Mouse (Mus musculus): ENCODE data around the gene Mettl7a2. TPM values are rescaled to one million over a fixed set of nuclear protein-coding genes. Genes with fewer than 3 reads are reported as not detected.

Mettl7a2 gene
- polyA plus RNA-seq, 1 experiment from 2014 or later = not detected

DNA sequence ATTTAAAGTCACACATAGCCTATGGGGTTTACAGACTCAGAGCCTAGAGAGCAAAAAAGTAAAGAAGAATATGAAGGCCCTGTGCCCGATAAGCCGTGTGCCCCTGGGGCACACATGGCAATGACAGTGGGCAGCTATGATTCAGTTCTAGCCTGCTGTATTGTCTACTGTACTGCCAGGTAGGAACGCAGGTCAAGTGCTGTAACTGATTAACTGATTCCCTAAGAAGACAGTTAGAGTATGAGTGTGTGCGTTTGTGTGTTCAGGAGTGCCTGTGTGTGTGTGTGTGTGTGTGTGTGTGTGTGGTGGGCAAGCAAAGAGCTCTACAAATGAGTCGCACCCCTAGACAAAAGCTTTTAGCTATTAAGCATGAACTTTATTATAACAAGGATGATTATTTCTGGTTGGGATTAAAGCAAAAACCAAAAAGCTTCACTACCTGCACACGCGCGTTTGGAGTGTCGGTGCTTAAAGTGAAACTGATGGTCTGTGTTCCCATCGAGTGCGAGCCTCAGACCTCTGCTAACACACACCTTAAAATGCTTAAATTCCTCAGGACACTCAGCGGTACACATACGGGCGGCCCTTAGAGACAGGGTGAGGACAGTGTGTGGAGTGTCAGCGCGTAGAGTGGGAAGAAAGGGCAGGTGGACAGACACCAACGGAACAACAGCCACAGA is 34.7 kb downstream of the Mettl7a2 start:
- no peaks in the 10 kb centered on the region for H3K36me3 ChIP-seq (ENCODE audit: control insufficient read depth, insufficient read depth)
- no peaks in the 10 kb centered on the region for H3K27me3 ChIP-seq (ENCODE audit: control insufficient read depth, insufficient read depth, low read depth, low read length)
- H3K27ac ChIP-seq (ENCODE audit: low read length) = peak overlapping the region; percentile 25
- H3K4me1 ChIP-seq (ENCODE audit: control insufficient read depth, low read depth, low read length) = peaks cover 34% of the 10 kb centered on the region
- no peak overlapping the region for H3K9ac ChIP-seq (ENCODE audit: low read depth, low read length)
- no peak overlapping the region for H3K4me2 ChIP-seq (ENCODE audit: low read depth, low read length)
- no peaks in the 10 kb centered on the region for H3K9me3 ChIP-seq (replicated peaks; ENCODE audit: control insufficient read depth, low read length)
- 85% methylated on average over 17 of the region's 17 CpGs for WGBS (ENCODE audit: insufficient replicate concordance)
- no peak overlapping the region for H3K4me3 ChIP-seq (ENCODE audit: low read depth, low read length)
- peak; percentile 39; the same call in 1 of the 2 replicates for ATAC-seq (ENCODE audit: low read depth)

GRCm38 (mm10) chr15:100388224-100388835 is 35.3 kb downstream of the Mettl7a2 start:
- H3K36me3 ChIP-seq (ENCODE audit: control insufficient read depth, insufficient read depth) = peaks cover 6% of the 10 kb centered on the region; the same call in 1 of the 2 replicates
- WGBS (ENCODE audit: insufficient replicate concordance) = 70% methylated on average over 16 of the region's 16 CpGs
- no peak overlapping the region for H3K27ac ChIP-seq (ENCODE audit: low read length)
- no peaks in the 10 kb centered on the region for H3K9me3 ChIP-seq (replicated peaks; ENCODE audit: control insufficient read depth, low read length)
- H3K27me3 ChIP-seq (ENCODE audit: control insufficient read depth, insufficient read depth, low read depth, low read length) = no peaks in the 10 kb centered on the region
- no peak overlapping the region for H3K4me3 ChIP-seq (ENCODE audit: low read depth, low read length)
- ATAC-seq (ENCODE audit: low read depth) = no peak
- H3K9ac ChIP-seq (ENCODE audit: low read depth, low read length) = no peak overlapping the region
- H3K4me2 ChIP-seq (ENCODE audit: low read depth, low read length) = no peak overlapping the region
- H3K4me1 ChIP-seq (ENCODE audit: control insufficient read depth, low read depth, low read length) = peaks cover 39% of the 10 kb centered on the region

DNA sequence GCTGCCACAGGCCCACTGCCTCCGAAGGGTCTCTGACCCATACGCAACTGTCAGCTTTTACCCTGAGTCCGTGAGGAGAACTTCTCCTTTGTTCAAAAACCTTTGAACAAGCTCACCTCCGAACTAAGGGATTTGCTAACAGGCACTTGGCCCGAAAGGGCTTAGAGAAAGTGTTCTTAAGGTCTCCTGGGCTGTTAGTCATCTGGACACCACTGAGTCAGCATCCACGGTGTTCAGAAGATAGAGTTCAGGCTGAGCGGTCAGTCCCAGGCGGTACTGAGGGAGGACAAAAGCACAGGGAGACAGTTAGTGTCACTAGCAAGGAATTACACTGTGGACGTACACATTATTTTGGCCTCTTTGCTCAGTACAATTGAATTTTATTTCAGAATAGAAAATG is 35.9 kb downstream of the Mettl7a2 start:
- H3K36me3 ChIP-seq (ENCODE audit: control insufficient read depth, insufficient read depth) = peaks cover 12% of the 10 kb centered on the region
- no peak for ATAC-seq (ENCODE audit: low read depth)
- H3K4me3 ChIP-seq (ENCODE audit: low read depth, low read length) = no peak overlapping the region
- no peaks in the 10 kb centered on the region for H3K27me3 ChIP-seq (ENCODE audit: control insufficient read depth, insufficient read depth, low read depth, low read length)
- no peak overlapping the region for H3K4me2 ChIP-seq (ENCODE audit: low read depth, low read length)
- no peak overlapping the region for H3K9ac ChIP-seq (ENCODE audit: low read depth, low read length)
- no peak overlapping the region for H3K27ac ChIP-seq (ENCODE audit: low read length)
- H3K9me3 ChIP-seq (replicated peaks; ENCODE audit: control insufficient read depth, low read length) = no peaks in the 10 kb centered on the region
- H3K4me1 ChIP-seq (ENCODE audit: control insufficient read depth, low read depth, low read length) = peaks cover 39% of the 10 kb centered on the region
- WGBS (ENCODE audit: insufficient replicate concordance) = 76% methylated on average over 9 of the region's 9 CpGs

- ATAC-seq (ENCODE audit: low read depth) = peak; percentile 33
- no peaks in the 10 kb centered on the region for H3K9me3 ChIP-seq (replicated peaks; ENCODE audit: control insufficient read depth, low read length)
- H3K9ac ChIP-seq (ENCODE audit: low read depth, low read length) = no peak overlapping the region
- 30% methylated on average over 7 of the region's 7 CpGs for WGBS (ENCODE audit: insufficient replicate concordance)
- no peak overlapping the region for H3K4me3 ChIP-seq (ENCODE audit: low read depth, low read length)
- H3K27ac ChIP-seq (ENCODE audit: low read length) = peak overlapping the region; percentile 69
- peak overlapping the region; percentile 39 for H3K4me2 ChIP-seq (ENCODE audit: low read depth, low read length)
- peaks cover 39% of the 10 kb centered on the region for H3K4me1 ChIP-seq (ENCODE audit: control insufficient read depth, low read depth, low read length)
- H3K27me3 ChIP-seq (ENCODE audit: control insufficient read depth, insufficient read depth, low read depth, low read length) = no peaks in the 10 kb centered on the region
- H3K36me3 ChIP-seq (ENCODE audit: control insufficient read depth, insufficient read depth) = peaks cover 33% of the 10 kb centered on the region
These were observed 38.1 kb downstream of the Mettl7a2 start for GRCm38 (mm10) chr15:100391066-100391465.

DNA sequence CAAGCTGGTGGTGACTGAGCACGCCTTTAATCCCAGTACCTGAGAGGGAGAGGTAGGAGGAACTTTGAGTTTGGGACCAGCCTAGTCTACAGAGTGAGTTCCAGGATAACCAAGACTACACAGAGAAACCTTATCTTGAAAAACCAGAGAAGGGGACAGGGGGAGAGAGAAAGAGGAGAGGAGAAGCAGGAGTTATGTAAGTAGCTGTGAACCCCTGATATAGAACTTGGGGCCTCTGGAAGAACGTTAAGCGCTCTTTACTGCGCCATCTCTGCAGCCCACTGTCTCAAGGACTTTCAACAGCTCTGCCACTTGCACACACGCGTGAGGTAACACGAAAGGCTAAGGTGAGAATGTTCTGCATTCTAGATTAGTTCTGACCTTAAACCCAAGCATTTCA is 38.6 kb downstream of the Mettl7a2 start:
- peaks cover 39% of the 10 kb centered on the region for H3K36me3 ChIP-seq (ENCODE audit: control insufficient read depth, insufficient read depth)
- WGBS (ENCODE audit: insufficient replicate concordance) = 22% methylated on average over 7 of the region's 7 CpGs
- H3K4me2 ChIP-seq (ENCODE audit: low read depth, low read length) = peak overlapping the region; percentile 39
- no peak overlapping the region for H3K4me3 ChIP-seq (ENCODE audit: low read depth, low read length)
- H3K27ac ChIP-seq (ENCODE audit: low read length) = peak overlapping the region; percentile 69
- 0 out of 2 replicates have a peak overlapping the region, but pooled peaks have one; percentile 1 for H3K9ac ChIP-seq (ENCODE audit: low read depth, low read length)
- H3K9me3 ChIP-seq (replicated peaks; ENCODE audit: control insufficient read depth, low read length) = no peaks in the 10 kb centered on the region
- H3K4me1 ChIP-seq (ENCODE audit: control insufficient read depth, low read depth, low read length) = peaks cover 39% of the 10 kb centered on the region
- no peaks in the 10 kb centered on the region for H3K27me3 ChIP-seq (ENCODE audit: control insufficient read depth, insufficient read depth, low read depth, low read length)
- ATAC-seq (ENCODE audit: low read depth) = peak; percentile 78

DNA sequence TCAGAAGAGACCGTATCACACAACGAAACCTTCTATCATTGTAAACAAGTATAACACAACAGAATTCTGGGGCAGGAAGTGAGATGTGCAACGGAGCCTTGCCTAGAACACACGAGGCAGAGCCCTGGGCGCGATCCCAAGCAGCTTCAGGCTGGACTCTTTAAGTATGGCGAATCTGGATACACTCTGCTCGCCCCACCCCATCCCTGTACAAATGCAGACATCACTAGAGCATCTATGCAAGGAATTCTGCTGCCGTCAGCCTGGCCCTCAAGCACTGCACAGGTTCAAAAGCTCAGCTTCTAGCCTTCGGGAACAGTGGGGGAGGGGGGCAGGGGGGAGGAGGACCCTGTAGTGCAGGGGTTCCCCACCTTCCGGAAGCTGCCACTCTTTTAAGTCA is 40.0 kb downstream of the Mettl7a2 start:
- no peak overlapping the region for H3K9ac ChIP-seq (ENCODE audit: low read depth, low read length)
- peak overlapping the region; percentile 69; the same call in 1 of the 2 replicates for H3K27ac ChIP-seq (ENCODE audit: low read length)
- 86% methylated on average over 11 of the region's 11 CpGs for WGBS (ENCODE audit: insufficient replicate concordance)

GRCm38 (mm10) chr15:100395561-100395960 is 42.6 kb downstream of the Mettl7a2 start:
- H3K27ac ChIP-seq (ENCODE audit: low read length) = no peak overlapping the region
- H3K27me3 ChIP-seq (ENCODE audit: control insufficient read depth, insufficient read depth, low read depth, low read length) = no peaks in the 10 kb centered on the region
- ATAC-seq (ENCODE audit: low read depth) = no peak
- no peak overlapping the region for H3K9ac ChIP-seq (ENCODE audit: low read depth, low read length)
- peaks cover 26% of the 10 kb centered on the region for H3K4me1 ChIP-seq (ENCODE audit: control insufficient read depth, low read depth, low read length)
- H3K4me3 ChIP-seq (ENCODE audit: low read depth, low read length) = no peak overlapping the region
- 96% methylated on average over 3 of the region's 3 CpGs for WGBS (ENCODE audit: insufficient replicate concordance)
- H3K36me3 ChIP-seq (ENCODE audit: control insufficient read depth, insufficient read depth) = peaks cover 78% of the 10 kb centered on the region
- H3K9me3 ChIP-seq (replicated peaks; ENCODE audit: control insufficient read depth, low read length) = no peaks in the 10 kb centered on the region
- no peak overlapping the region for H3K4me2 ChIP-seq (ENCODE audit: low read depth, low read length)

More for the DNA sequence above, 40.0 kb downstream of the Mettl7a2 start:
- ATAC-seq (ENCODE audit: low read depth) = no peak
- H3K36me3 ChIP-seq (ENCODE audit: control insufficient read depth, insufficient read depth) = peaks cover 53% of the 10 kb centered on the region
- H3K4me2 ChIP-seq (ENCODE audit: low read depth, low read length) = no peak overlapping the region
- H3K4me3 ChIP-seq (ENCODE audit: low read depth, low read length) = no peak overlapping the region
- no peaks in the 10 kb centered on the region for H3K9me3 ChIP-seq (replicated peaks; ENCODE audit: control insufficient read depth, low read length)
- no peaks in the 10 kb centered on the region for H3K27me3 ChIP-seq (ENCODE audit: control insufficient read depth, insufficient read depth, low read depth, low read length)
- H3K4me1 ChIP-seq (ENCODE audit: control insufficient read depth, low read depth, low read length) = peaks cover 37% of the 10 kb centered on the region

GRCm38 (mm10) chr15:100400592-100401250 is 47.7 kb downstream of the Mettl7a2 start:
- H3K27ac ChIP-seq (ENCODE audit: low read length) = no peak overlapping the region
- WGBS (ENCODE audit: insufficient replicate concordance) = 76% methylated on average over 16 of the region's 16 CpGs
- peaks cover 30% of the 10 kb centered on the region for H3K4me1 ChIP-seq (ENCODE audit: control insufficient read depth, low read depth, low read length)
- H3K9me3 ChIP-seq (replicated peaks; ENCODE audit: control insufficient read depth, low read length) = no peaks in the 10 kb centered on the region
- H3K4me3 ChIP-seq (ENCODE audit: low read depth, low read length) = no peak overlapping the region
- H3K9ac ChIP-seq (ENCODE audit: low read depth, low read length) = no peak overlapping the region
- H3K36me3 ChIP-seq (ENCODE audit: control insufficient read depth, insufficient read depth) = peaks cover 95% of the 10 kb centered on the region
- no peaks in the 10 kb centered on the region for H3K27me3 ChIP-seq (ENCODE audit: control insufficient read depth, insufficient read depth, low read depth, low read length)
- H3K4me2 ChIP-seq (ENCODE audit: low read depth, low read length) = no peak overlapping the region
- ATAC-seq (ENCODE audit: low read depth) = no peak

GRCm38 (mm10) chr15:100401811-100402210 is 48.8 kb downstream of the Mettl7a2 start:
- ATAC-seq (ENCODE audit: low read depth) = 0 out of 2 replicates have a peak, but pooled peaks have one; percentile 25
- no peak overlapping the region for H3K9ac ChIP-seq (ENCODE audit: low read depth, low read length)
- H3K9me3 ChIP-seq (replicated peaks; ENCODE audit: control insufficient read depth, low read length) = no peaks in the 10 kb centered on the region
- H3K36me3 ChIP-seq (ENCODE audit: control insufficient read depth, insufficient read depth) = peaks cover 91% of the 10 kb centered on the region
- peak overlapping the region; percentile 46 for H3K4me2 ChIP-seq (ENCODE audit: low read depth, low read length)
- peaks cover 34% of the 10 kb centered on the region for H3K4me1 ChIP-seq (ENCODE audit: control insufficient read depth, low read depth, low read length)
- H3K27me3 ChIP-seq (ENCODE audit: control insufficient read depth, insufficient read depth, low read depth, low read length) = no peaks in the 10 kb centered on the region
- WGBS (ENCODE audit: insufficient replicate concordance) = 81% methylated on average over 4 of the region's 4 CpGs
- peak overlapping the region; percentile 37; the same call in 1 of the 2 replicates for H3K27ac ChIP-seq (ENCODE audit: low read length)
- no peak overlapping the region; the same call in 1 of the 2 replicates for H3K4me3 ChIP-seq (ENCODE audit: low read depth, low read length)

Measured in liver, embryonic 16.5 days (tissue).